Mouse (Mus musculus): ENCODE results near the gene Olfr310.

The Olfr310 gene

DNA sequence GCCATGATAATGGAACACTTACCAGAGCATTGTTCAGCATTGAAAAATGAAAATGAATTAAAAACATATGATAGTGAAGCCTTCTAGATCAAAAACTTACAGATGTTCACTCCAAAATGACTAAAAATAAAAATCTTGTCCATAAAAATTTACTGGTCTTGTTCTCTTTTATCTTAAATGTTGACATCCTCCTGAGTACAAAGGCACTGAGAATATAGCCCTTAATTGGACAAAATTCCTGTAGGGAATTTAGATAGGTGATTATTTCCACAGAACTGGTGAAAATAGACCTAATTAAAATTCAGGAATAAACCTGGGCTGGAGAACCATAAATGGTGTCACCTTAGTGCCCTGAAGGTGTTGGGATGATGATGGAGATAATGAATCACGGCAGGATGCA lies at the start of gene Olfr310:
Gene Olfr310, minus strand, starts transcription at position 101 of the 400 bp plus-strand sequence.
- no peak for DNase-seq (ENCODE audit: low spot score)

DNA sequence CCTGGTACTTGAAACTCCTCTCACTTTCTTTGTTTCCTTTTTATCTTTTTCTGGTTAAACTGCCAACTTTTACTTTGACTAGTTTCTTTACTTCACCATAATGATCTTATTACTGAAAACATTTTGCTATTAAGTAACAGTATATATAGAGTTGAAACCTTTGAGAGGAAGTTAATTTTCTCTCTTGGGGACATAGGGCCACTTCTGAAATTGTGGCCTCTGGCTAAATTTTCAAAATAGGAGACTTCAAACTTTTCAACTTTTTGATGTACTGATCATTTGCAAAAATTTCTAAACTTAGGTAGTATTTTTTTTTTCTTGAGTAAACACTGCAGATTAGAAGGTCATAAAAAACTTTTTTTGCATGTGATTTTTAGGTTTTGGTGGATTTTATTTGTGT lies 48.6 kb upstream of the Olfr310 start, which contains the start of gene Olfr308:
Gene Olfr308, minus strand, starts transcription at position 101 of the 400 bp plus-strand sequence.
- no peak for DNase-seq (ENCODE audit: low spot score)

DNA sequence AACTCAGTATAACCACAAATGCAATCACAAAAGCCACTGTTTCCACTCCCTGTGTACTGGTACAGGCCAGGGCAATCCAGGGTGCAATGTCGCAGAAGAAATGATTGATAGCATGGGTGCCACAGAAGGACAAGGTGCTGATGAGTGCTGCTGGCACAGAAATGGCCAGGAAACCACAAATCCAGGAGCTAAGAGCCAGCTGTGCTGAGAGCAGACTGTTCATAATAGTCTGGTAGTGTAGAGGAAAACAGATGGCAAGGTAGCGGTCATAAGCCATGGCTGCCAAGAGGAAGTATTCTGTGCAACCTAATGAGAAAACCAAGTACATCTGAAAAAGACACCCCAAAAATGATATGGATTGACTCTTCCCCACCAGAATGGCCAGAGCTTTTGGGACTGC lies 44.4 kb upstream of the Olfr310 start:
- no peak for DNase-seq (ENCODE audit: low spot score)

DNA sequence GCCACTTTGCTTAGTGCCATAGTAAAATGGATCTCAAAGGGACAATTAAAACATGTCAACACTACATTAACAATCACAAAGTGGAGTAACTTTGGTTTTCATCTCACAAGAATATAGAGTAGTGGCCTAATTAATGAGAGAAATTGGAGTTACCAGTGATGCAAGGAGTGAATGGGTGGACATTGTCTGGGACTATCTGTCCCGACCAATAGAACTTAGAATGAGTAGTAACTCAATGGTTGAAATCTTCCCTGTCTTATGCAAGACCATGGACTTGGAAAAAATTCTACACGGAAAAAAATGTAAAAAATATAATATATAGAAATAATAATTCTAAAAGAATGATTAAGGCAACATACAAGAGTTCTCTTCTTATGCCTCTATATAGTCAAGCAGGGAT lies 36.6 kb upstream of the Olfr310 start, which contains the start of gene Olfr309:
Gene Olfr309, minus strand, starts transcription at position 101 of the 400 bp plus-strand sequence.
- DNase-seq (ENCODE audit: low spot score) = no peak

DNA sequence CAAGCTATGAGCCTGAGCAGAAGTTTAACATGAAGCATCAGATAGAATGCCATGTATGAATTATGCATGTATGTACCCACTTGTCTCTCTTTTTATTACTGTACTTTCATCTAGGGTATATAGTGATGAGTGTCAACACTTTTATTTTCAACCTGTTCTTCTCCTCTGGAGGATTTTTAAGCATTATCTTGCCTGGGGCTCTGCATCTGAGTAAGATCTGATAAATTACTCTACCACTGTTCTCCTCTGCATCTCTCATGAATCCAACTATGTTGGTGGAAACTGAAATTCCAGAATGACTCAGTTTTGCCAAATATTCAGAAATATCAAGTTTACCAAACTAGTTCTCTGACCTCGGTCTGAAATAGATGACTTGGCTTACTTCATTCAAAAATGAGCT lies 30.8 kb downstream of the Olfr310 start, which contains the start of gene Vmn2r76:
Gene Vmn2r76, minus strand, starts transcription at position 101 of the 400 bp plus-strand sequence.
- DNase-seq (ENCODE audit: low spot score) = no peak

Data from ovary, adult 18-20 months (tissue).